Mouse (Mus musculus) MN1 (cell line): ENCODE results near the gene Emp1.

ENCODE experiments used
- DNase-seq: peaks from one replicate; pipeline ENCODE4 v3.0.0-alpha.2; 2016; ENCODE audit warnings: low spot score

Emp1 gene

DNA sequence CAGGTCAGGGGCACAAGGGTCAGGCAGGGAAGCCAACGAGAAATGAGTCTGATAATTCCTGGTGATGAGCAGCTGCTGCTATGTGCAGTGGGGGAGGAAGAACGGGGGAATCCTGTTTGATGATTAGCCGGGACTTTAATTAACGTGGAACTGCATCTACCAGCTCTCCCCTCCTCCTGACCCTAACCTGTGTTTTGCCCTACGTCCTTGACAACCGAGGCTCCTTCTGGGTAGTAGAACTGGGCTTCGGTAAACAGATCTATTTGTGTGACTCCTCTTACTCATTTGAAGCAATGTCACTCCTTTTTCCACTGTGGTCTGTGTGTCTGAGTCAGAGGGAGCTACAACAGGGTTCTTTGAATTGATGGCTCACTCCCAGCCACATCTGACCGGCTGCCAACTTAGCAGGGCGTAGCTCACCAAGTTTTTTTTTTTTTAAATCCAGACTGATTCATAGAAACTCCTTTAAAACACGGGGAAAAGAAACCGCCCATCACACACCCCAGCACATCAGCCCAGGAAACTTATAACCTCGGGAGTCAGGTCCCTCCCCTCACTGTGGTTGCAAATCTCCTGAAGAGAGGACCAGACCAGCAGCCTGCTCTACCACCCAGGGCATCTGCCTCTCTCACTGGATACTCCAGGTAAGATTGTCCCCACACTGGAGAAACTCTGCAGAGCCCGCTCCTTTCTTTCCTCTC, at the start of gene Emp1:
Gene Emp1, plus strand, starts transcription at position 87 of the 701 bp plus-strand sequence.
- DNase-seq, result peak; percentile 87

DNA sequence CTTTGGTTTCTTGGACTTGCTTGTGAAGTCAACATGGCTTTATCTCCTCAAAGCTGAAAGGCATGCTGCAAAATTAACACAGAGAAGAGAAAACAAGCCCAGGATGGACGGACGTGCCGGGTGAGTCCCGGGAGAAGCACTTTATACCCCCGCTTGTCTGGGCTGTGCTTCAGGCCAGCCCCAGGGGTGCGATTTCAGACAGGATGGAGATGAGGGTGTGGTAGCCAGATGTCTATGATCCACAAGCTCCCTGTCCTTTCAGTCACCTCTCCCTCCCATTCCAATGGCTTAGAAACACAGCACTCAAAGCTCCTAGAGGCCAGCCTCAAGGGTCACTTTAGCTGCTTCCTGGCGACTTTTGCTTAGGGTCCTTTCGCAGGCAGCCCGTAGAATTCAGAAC, 48.4 kb upstream of the Emp1 start:
- DNase-seq, result no peak

DNA sequence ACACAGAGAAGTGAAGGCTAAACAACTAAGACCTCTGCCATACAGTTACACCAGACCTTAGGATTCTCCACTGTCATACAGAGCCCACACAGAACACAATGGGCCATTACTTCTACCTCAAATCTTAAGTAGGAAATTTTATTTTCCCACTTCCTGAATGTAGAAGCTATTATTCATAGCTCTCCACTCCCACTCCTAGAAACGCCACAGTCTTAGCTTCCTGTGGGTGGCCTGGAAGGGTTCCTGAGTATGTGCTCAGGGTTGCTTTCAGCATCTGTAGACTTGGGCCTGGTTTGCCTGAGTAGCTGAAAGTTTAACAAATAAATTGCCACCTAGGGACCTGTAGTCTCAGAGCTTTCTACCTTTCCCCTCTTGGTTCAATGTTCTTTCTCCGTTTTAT, 46.2 kb upstream of the Emp1 start:
- DNase-seq, result no peak

DNA sequence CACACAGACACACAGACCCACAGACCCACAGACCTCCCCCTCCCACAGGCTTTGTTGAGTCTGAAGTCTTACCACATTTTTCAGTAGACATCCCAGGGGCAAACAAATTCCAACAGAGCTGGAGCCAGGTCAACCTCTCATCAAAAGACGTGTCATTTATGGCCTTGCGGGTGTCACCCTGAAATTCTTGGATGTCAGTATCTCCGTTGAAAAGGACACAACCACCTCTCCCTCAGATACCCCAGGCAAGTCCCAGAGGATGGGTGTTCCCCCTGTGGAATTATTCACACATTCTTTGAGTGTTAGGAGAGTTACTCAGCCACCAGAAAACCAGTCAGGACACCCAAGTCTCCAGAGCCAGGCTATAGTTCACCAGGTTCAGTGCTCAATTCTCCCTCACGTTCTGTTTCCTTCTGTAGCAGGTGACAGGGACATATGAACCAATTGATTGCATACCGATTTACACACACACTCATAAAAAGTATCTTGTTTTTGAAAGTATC, 42.9 kb upstream of the Emp1 start:
- DNase-seq, result no peak

DNA sequence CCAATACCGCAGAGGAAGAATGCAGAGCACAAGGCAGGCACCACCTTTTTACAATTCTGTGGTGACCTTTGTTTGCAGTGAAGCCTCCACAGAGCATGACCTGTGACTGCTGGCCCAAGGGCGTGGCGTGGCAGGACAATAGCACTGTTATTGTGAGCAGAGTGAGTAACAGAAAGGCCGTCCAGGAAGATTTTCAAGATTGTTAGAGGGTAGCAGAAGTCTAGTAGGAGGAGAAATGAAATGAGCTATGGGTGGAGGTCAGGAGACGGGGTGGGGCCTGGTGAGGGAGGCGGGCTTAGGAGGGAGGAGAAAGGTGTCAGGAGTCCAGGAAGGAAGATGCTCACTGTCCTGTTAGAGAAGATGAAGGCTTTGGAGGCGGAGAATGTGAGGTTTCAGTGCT, 39.6 kb upstream of the Emp1 start:
- peak; percentile 69 for DNase-seq

DNA sequence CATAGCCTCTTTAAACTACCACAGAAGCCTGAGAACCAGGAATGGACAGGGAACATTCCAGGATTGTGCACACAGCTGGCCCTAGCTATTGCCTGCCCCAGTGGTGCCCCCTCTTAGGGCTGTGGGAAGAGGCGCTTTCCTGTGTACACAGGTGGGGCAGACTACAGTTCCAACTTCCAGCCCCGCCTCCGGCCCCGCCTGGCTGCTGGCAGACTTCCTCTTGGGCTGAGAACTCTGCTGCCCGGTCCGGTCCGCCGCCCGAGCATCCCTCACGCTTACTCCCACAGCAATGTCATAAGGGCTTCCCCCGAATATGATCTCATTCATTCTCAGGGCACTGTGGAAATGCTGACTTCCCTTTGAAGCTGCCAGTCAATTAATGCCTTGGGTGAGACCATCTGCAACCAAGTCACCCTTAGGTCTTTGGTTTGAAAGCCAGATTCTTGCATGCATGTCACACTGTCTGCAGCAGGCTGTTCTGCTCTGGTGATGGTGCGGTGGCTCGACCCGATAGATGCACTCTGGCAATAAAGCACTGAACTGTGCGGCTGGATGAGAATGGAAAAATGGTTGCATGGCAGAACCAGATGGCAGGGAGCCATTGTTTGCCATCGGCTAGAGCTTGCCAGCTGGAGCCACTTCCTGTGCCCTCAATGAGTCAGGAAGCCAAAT, 38.9 kb upstream of the Emp1 start:
- peak; percentile 76 for DNase-seq

DNA sequence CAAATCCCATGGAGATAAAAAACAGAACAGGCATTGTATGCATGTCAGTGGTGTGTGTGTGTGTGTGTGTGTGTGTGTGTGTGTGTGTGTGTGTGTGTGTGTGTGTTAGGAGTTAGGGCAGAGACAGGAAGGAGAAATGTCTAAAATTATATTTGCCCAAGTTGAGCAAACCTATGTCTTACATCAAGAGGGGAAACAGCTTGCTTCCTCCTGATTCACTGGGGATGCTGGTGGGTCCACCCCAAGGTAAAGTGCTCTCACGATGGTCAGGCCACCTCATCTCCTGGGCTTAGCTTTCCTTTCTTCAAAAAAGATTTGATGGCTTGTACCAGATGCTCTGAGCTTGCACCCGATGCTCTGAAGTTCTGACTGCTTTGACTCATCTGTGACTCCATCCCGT, 38.2 kb upstream of the Emp1 start:
- peak; percentile 20 for DNase-seq

DNA sequence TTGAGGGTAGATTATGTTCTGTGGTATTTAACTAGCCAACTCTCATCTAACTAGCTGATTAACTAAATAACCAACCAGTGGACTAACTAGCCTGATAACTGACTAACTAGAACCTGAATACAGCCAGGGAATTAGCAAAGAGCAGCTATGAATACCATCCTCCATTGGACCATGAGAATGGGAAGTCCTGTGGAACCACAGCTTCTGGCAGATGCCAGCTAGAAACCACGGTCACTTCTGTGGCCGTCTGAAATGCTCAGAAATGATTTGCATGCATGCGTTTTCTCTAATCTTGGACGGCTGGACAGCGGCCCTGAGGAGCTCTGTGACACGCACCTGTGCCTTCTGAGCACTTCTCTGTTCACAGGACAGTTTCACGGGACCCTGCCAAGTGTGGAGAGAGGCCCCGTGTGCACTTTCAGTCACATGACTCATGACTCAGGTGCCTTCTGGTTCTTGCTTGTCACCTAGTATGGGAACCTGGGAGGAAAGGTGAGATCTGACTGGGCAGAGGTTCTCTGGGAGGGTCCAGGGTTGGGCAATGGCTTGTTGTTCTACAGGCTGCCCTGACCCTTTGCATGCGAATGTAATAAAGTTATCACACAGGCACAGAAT, 37.6 kb upstream of the Emp1 start:
- DNase-seq, result no peak

DNA sequence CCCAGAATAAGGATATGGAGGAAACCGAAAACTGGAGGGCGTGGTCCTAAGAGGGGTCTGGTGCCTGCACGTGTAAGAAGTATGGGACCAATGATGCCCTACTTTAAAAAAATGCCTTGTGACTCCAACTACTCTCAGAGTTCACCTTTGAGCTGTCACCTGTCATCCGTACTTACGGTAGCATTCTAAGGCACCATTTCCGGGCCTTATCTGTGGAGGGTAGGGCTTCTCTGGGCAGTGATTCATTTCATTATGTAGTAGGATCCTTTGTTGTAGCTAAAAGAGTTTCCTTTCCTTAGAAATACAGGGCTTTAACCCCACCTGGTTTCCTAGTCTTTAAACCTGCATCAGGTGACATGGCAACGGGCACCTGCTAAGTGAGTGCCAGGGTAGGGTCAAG, 35.5 kb upstream of the Emp1 start:
- no peak for DNase-seq

DNA sequence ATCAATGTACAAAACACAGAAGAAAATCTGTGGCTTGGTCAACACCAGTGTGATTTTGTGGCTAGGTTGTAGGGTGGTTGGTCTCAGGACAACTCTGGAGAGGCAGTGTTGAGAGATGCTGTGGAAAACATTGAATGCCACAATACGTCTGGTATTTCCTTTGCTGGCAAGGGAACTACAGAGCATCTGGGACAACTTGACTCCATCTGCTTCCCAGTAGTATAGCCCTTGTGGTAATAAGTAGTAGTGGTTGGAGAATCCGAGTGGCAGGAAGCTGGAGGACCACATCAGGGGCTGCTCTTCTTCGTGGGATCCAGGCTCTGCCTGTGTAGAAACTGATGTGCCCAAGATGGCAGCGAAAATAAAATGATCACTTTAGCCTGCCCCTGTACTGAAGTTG, 30.4 kb upstream of the Emp1 start:
- DNase-seq, result no peak

DNA sequence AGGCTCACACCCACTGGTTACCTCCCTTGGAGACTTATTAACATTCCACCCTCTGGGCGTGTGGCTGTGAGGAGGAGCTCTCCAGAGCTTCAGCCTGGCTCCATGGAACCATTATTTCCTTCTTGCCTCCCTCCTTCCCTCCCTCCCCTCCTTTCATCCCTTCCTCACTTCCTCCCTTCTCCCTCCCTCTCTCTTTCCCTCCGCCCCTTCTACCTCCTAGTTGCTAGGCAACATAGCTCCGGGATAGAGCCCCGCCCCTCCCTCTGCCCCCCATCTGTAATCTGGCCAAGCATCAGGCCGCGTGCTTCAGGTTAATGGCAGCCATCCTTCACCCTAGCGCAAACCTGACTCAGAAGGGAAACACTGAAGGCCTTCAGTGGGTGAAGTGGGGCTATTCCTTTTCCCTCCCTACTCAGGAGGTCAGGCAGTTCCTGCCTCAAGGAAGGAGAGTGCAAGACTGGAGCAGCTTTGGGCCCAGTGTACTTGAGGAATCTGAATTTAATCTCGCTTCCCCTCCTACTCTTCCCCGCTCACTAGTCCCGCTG, 29.5 kb upstream of the Emp1 start:
- DNase-seq, result peak; percentile 20

DNA sequence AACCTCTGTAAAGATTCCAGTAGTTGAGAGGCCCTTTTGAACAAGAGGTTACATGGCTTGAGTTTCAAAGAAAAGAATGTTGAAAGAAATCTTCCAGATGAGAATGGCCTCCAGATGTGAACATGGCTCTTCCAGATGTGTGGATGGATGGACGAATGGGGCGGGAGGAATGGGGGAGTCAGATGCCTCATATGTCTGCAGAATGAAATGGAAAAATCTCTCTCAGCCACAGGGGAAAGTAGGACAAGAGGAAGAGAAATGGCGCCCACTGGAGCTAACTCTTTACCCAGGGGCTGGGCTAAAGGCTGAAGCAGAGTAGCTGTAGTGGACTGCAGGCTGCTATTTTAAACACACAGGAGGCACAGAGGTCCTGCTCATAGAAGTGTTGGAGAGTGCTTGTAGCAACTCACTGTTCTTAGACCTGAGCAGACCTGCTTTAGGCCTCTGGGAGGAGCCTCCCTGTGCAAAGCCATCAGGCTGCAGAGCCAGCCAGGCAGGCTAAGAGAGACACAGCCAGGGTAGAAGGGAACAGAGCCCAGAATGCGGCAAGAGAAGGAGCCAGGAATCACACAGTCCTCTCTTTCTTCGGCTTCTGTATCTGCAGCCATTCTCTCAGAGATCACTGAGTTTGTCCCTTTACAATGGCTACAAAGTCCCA, 28.2 kb upstream of the Emp1 start:
- DNase-seq, result no peak

DNA sequence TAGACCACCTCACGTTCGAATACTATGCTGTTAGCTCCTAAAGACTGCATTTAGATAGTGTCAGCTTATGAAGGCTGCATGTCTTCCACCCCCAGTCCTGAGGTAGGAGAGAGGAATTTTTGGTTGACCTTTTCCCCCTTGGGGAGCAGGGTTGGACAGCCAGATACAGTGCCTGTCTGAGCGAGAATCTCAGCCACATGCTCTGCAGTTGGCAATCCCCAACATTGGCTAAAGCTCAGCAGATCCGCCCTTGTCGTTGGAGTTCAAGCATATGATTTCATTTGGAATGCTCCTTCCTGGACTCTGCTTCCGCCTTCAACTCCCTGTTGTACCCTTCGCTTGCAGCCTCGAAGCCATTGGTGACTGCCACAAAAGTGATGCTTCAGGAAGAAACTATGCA, 26.0 kb upstream of the Emp1 start:
- DNase-seq, result no peak

DNA sequence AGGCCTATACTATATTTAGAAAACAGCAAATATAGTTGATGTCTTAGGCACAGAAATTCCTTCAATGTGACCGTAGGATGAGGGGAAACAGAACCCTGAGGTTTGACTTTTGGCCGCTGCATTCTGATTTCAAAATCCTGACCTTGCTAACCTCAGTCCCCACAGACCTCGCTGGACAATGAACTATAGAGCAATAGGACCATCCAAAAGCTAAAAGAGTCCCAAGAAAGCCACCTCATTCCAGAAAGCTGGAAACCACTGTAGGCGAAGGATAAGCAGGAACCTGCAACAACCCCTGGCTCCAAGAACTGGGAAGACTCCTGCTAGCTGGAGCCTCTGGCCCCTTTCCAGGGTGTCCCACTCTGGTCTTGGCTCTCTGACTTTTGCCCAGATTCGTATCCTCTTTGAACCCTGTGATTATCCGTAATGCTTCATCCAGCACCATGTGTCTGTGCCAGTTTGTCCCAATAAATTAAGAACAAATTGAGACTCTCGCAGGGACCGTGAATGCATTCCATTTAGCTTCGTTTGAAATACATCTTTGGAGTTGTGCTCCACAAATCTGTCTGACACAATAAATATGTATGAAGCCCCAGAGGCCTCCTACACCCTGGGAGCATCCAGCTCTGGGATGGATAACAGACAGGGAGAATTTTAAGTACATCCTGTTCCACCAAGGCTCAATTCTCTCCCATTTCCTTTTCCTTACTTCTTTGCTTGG, 21.8 kb upstream of the Emp1 start:
- no peak for DNase-seq

DNA sequence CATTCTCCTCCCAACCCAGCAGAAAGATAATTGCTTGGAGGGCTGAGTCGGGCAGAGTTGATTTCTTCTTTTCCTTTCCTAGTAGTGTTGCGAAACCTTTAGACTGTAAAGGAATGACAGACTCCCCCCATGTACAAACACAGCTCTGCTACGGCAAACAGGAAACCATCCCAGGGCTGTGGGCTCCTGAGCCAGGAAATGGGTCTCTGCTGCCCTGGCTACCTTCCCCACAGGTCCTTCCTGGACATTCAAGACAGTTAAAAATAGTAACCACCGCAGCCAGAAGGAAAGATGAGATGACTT, 21.3 kb upstream of the Emp1 start:
- DNase-seq, result no peak

DNA sequence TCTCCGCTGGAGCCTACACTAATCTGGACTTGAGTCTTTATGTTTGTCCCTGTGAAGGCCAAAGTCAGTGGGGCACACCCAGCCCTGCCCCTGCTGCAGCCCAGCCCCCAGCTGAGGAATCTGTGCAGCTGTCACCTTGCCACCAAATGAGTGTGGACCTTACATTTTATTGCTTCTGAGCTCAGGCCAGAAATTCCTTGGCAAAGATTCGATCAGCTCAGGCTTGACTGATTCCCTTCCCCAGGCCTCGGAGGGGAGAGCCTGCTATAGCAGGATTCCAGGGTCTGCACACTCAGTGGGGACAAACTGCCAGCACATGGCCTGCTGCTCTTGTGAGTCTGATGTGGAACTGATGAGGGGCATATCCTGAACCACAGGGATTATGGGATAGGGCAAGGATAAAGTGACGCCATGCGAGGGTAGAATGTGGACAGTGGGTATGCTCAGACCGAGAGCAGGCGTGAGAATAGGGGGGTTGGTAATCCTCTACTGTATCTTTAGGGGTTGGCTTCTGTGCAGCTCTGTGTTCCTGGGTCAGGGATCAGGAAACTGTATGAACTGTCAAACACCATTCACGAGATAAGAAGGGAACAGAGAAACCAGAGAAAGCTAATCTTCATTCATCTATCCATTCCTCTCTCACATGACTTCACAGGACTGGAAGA, 10.6 kb upstream of the Emp1 start:
- DNase-seq, result no peak

DNA sequence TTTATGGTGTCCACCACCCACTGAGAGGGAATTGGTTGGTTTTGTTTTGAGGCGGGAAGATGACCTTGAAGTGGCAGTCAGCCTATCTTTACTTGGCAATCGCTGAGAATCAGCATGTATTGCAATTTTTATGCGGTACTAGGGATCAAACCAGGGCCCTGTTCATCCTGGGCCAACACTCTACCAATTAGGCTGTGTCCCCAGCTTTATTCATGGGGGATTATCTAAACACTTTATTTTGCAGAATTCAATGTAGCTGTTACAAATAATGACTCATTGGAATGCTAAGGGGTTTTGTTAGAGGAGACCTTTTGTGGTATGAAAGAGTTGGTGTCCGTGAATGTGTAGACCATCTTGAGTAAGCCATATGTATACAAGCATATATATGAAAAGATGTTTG, 9.8 kb upstream of the Emp1 start:
- no peak for DNase-seq

DNA sequence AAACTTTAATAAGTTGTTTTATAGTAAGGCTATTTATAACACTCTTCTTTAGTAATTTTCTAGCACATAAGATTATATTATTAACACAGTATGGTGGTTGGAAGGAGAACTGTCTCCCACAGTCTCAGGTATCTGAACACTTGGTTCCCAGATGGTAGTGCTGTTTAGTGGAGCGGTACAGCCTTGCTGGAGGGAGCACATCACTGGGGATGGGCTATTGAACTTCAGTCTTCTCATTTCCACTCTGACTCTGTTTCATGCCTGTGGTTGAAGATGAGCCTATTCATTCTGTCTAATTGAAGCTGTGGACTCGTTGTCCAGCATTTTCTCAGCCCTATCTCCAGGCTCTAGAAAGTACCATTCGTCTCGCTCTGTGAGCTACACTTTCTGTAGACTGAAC, 7.4 kb upstream of the Emp1 start:
- DNase-seq, result no peak

DNA sequence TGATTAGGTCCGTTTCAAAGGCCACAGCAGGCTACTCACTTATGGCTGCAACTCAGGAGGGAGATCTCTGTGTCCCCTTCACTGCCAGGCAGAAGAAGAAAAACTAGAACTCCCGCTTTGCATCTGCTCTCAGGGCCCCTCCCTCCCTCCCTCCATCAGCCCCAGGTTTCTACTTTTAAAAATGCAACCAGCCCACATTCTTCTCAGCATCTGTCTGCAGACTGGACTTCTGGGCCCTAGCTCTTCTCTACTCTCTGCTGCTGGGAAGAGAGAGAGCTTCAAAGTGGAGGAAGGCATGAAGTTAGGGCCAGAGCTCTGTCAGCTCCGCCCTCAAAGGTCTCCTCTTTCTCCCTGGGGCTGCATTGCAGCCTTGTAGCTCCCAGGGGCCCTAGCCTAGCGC, 2.0 kb upstream of the Emp1 start:
- no peak for DNase-seq

DNA sequence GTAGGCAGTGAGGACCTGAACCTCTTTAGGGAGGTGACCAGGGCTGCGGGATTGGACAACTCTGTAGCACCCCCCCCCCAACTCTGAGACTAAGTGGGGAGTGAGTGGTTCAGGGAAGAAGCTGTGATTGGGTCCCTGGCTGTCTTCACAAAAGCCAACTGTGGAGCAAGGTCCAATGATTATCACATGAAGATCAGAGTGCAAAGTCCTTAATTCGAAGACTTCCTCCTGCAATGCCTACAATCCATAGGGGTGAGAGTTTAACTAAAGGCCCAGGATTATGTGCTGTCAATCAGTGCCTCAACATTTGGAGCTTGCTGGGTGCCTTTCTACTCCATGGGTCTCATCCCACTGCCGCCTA, 267 bp upstream of the Emp1 start:
- DNase-seq, result no peak

DNA sequence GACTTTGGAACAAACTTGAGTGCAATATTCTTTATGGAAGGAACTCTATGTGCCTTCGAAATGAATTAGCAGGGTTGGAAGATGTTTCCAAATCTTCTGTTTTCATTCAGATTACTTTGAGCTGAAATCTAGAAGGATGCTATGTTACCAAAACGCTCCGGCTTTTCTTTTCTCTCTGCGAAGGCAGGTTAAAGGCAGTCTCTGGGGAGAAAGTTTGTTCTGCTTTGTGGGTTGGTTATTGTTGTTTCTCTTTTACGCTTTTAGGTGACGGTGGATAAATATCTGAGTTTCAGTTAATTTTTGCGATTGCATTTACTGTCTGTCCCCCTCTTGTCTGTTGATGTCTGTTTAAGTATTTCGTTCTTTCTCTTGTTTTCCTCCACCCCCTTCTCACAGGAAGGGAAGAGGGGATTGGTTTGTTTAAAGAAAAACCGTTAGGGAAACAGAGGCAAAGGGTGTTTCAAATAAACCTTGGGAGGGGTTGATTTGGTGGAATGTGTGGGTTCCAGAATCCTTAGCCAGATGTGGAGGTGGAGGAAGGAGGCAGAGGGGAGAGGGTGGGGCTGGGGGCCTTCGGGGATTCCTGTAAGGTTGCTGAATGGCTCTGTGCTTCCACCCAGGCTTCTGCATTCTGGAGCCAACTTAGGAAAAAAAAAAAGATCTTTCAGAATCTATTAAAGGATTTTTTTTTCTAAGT, 1.1 kb downstream of the Emp1 start:
- no peak for DNase-seq
